Mouse (Mus musculus) intestine, embryonic 15.5 days (tissue): ENCODE results near the gene Kat7. TPM values are rescaled to one million over a fixed set of nuclear protein-coding genes. Genes with fewer than 3 reads are reported as not detected.

Experiments
- ATAC-seq: fragments of 200-750 bp; cut with Nextera tagmentation; 2 replicates; pipeline ENCODE4 v1.8.0; 2017; ENCODE audit warnings: moderate TSS enrichment, moderate library complexity
- H3K27ac ChIP-seq: fragments of 300-500 bp; sonication (generic); 2 replicates; pipeline ENCODE4 v1.5.1; 2015; ENCODE audit warnings: mild to moderate bottlenecking, inconsistent platforms
- H3K27me3 ChIP-seq: fragments of 300-500 bp; sonication (generic); replicated peaks from 2 replicates; pipeline ENCODE4 v1.6.1; 2015; ENCODE audit warnings: inconsistent platforms
- H3K36me3 ChIP-seq: fragments of 300-500 bp; sonication (generic); 2 replicates; pipeline ENCODE4 v1.6.1; 2015; ENCODE audit warnings: inconsistent platforms
- H3K4me1 ChIP-seq: fragments of 300-500 bp; sonication (generic); replicated peaks from 2 replicates; pipeline ENCODE4 v1.6.1; 2015; ENCODE audit warnings: inconsistent platforms
- H3K4me2 ChIP-seq: fragments of 300-500 bp; sonication (generic); replicated peaks from 2 replicates; pipeline ENCODE4 v1.6.1; 2015; ENCODE audit warnings: mild to moderate bottlenecking, inconsistent platforms
- H3K4me3 ChIP-seq: fragments of 300-500 bp; sonication (generic); replicated peaks from 2 replicates; pipeline ENCODE4 v1.5.1; 2015; ENCODE audit warnings: inconsistent platforms
- H3K9ac ChIP-seq: fragments of 300-500 bp; sonication (generic); 2 replicates; pipeline ENCODE4 v1.6.1; 2015; ENCODE audit warnings: inconsistent platforms
- H3K9me3 ChIP-seq: fragments of 300-500 bp; sonication (generic); 2 replicates; pipeline ENCODE4 v1.6.1; 2016; ENCODE audit warnings: inconsistent platforms
- WGBS: fragments of 180-500 bp; shearing (Covaris S2); methylation state at CpG from one replicate; pipeline ENCODE4 v1.1.7; 2015; 5-methylcytosine and 5-hydroxymethylcytosine counted together
- polyA plus RNA-seq: library from polyadenylated mRNA; unstranded; fragments of >200 nt; fragmentation: Nextera tagmentation; extraction: Ambion mirVana; gene quantifications from 2 replicates; pipeline ENCODE4 v1.2.1, GENCODE M21; 2015

The Kat7 gene
- polyA plus RNA-seq, 1 experiment from 2014 or later: 68.7 TPM

- 52% methylated on average over 2 of the region's 2 CpGs for WGBS
- H3K4me1 ChIP-seq: peaks cover 15% of the 10 kb centered on the region
- H3K27me3 ChIP-seq: no peaks in the 10 kb centered on the region
- H3K27ac ChIP-seq: no peak overlapping the region
- H3K9me3 ChIP-seq: no peaks in the 10 kb centered on the region
- 0 out of 2 replicates have a peak, but pooled peaks cover 2% of the 10 kb centered on the region for H3K36me3 ChIP-seq
- no peak overlapping the region for H3K9ac ChIP-seq
- no peak overlapping the region for H3K4me2 ChIP-seq
- ATAC-seq: no peak
- no peak overlapping the region for H3K4me3 ChIP-seq
Observed at GRCm38 (mm10) chr11:95344181-95344580, 34.1 kb upstream of the Kat7 start.

- ATAC-seq: no peak
- H3K36me3 ChIP-seq: no peaks in the 10 kb centered on the region
- H3K4me1 ChIP-seq: peaks cover 19% of the 10 kb centered on the region
Observed at GRCm38 (mm10) chr11:95343180-95343579, 33.1 kb upstream of the Kat7 start.

GRCm38 (mm10) chr11:95340664-95341063, 30.6 kb upstream of the Kat7 start:
- Histone ChIP-seq H3K9ac (no peak overlapping the region), H3K27me3 (no peaks in the 10 kb centered on the region), H3K4me3 (no peak overlapping the region), H3K27ac (no peak overlapping the region), H3K36me3 (no peaks in the 10 kb centered on the region), H3K4me1 (peaks cover 26% of the 10 kb centered on the region), H3K9me3 (no peaks in the 10 kb centered on the region), H3K4me2 (no peak overlapping the region)
- 66% methylated on average over 5 of the region's 5 CpGs for WGBS
- ATAC-seq: no peak

More at GRCm38 (mm10) chr11:95343180-95343579, 33.1 kb upstream of the Kat7 start:
- no peak overlapping the region for H3K4me2 ChIP-seq
- H3K9ac ChIP-seq: no peak overlapping the region
- H3K9me3 ChIP-seq: no peaks in the 10 kb centered on the region
- H3K27ac ChIP-seq: no peak overlapping the region
- WGBS: 68% methylated on average over 4 of the region's 4 CpGs
- H3K27me3 ChIP-seq: no peaks in the 10 kb centered on the region
- no peak overlapping the region for H3K4me3 ChIP-seq

- Histone ChIP-seq H3K9me3 (no peaks in the 10 kb centered on the region), H3K4me1 (peaks cover 25% of the 10 kb centered on the region), H3K27me3 (no peaks in the 10 kb centered on the region), H3K36me3 (no peaks in the 10 kb centered on the region), H3K9ac (no peak overlapping the region), H3K27ac (no peak overlapping the region), H3K4me3 (no peak overlapping the region), H3K4me2 (no peak overlapping the region)
- no peak for ATAC-seq
- WGBS: 78% methylated on average over 1 of the region's 1 CpGs
Observed at GRCm38 (mm10) chr11:95340259-95340658, 30.2 kb upstream of the Kat7 start.

- peak overlapping the region; percentile 40 for H3K4me2 ChIP-seq
- no peak for ATAC-seq
- H3K9ac ChIP-seq: peak overlapping the region; percentile 11; the same call in 1 of the 2 replicates
- H3K36me3 ChIP-seq: no peaks in the 10 kb centered on the region
- H3K4me3 ChIP-seq: no peak overlapping the region
- H3K9me3 ChIP-seq: no peaks in the 10 kb centered on the region
- 17% methylated on average over 14 of the region's 14 CpGs for WGBS
- H3K4me1 ChIP-seq: peaks cover 23% of the 10 kb centered on the region
- no peak overlapping the region for H3K27ac ChIP-seq
- H3K27me3 ChIP-seq: no peaks in the 10 kb centered on the region
Observed at GRCm38 (mm10) chr11:95339471-95340021, 29.5 kb upstream of the Kat7 start.

GRCm38 (mm10) chr11:95337846-95338342, 27.8 kb upstream of the Kat7 start:
- H3K27ac ChIP-seq: no peak overlapping the region
- peaks cover 19% of the 10 kb centered on the region for H3K4me1 ChIP-seq
- H3K9ac ChIP-seq: peak overlapping the region; percentile 82
- H3K36me3 ChIP-seq: no peaks in the 10 kb centered on the region
- no peaks in the 10 kb centered on the region for H3K27me3 ChIP-seq
- ATAC-seq: no peak
- peak overlapping the region; percentile 99 for H3K4me3 ChIP-seq
- peak overlapping the region; percentile 85 for H3K4me2 ChIP-seq
- 15% methylated on average over 9 of the region's 9 CpGs for WGBS
- no peaks in the 10 kb centered on the region for H3K9me3 ChIP-seq

GRCm38 (mm10) chr11:95337129-95337813, 27.2 kb upstream of the Kat7 start:
- Histone ChIP-seq H3K4me1 (peaks cover 19% of the 10 kb centered on the region), H3K36me3 (no peaks in the 10 kb centered on the region), H3K4me3 (peak overlapping the region; percentile 99), H3K4me2 (peak overlapping the region; percentile 85), H3K9me3 (no peaks in the 10 kb centered on the region), H3K9ac (peak overlapping the region; percentile 82), H3K27ac (peak overlapping the region; percentile 66), H3K27me3 (no peaks in the 10 kb centered on the region)
- under 1% methylated on average over 49 of the region's 50 CpGs for WGBS
- peak; percentile 76 for ATAC-seq

- peaks cover 19% of the 10 kb centered on the region for H3K4me1 ChIP-seq
- H3K9me3 ChIP-seq: no peaks in the 10 kb centered on the region
- under 1% methylated on average over 27 of the region's 27 CpGs for WGBS
- peak within 1 kb of the TSS; percentile 85 for H3K4me2 ChIP-seq
- ATAC-seq: peak; percentile 98
- peak within 1 kb of the TSS; percentile 66 for H3K27ac ChIP-seq
- no peaks in the 10 kb centered on the region for H3K36me3 ChIP-seq
- H3K4me3 ChIP-seq: peak within 1 kb of the TSS; percentile 99
- H3K27me3 ChIP-seq: no peaks in the 10 kb centered on the region
- H3K9ac ChIP-seq: peak within 1 kb of the TSS; percentile 82
Observed at GRCm38 (mm10) chr11:95336568-95337128, 26.6 kb upstream of the Kat7 start, which contains the start of gene Fam117a. TSS of gene Fam117a (plus strand) at chr11:95337018.

GRCm38 (mm10) chr11:95334448-95335060, 24.5 kb upstream of the Kat7 start:
- no peaks in the 10 kb centered on the region for H3K36me3 ChIP-seq
- no peak overlapping the region for H3K27ac ChIP-seq
- WGBS: 62% methylated on average over 5 of the region's 5 CpGs
- H3K9ac ChIP-seq: no peak overlapping the region
- ATAC-seq: no peak
- no peak overlapping the region for H3K4me2 ChIP-seq
- peaks cover 14% of the 10 kb centered on the region for H3K4me1 ChIP-seq
- no peaks in the 10 kb centered on the region for H3K9me3 ChIP-seq
- no peaks in the 10 kb centered on the region for H3K27me3 ChIP-seq
- H3K4me3 ChIP-seq: no peak overlapping the region

GRCm38 (mm10) chr11:95333805-95334204, 23.8 kb upstream of the Kat7 start:
- WGBS: 86% methylated on average over 9 of the region's 9 CpGs
- Histone ChIP-seq H3K4me3 (no peak overlapping the region), H3K4me1 (peaks cover 8% of the 10 kb centered on the region), H3K27ac (no peak overlapping the region), H3K36me3 (no peaks in the 10 kb centered on the region), H3K9me3 (no peaks in the 10 kb centered on the region), H3K27me3 (no peaks in the 10 kb centered on the region), H3K9ac (no peak overlapping the region), H3K4me2 (no peak overlapping the region)
- ATAC-seq: no peak

GRCm38 (mm10) chr11:95333209-95333608, 23.2 kb upstream of the Kat7 start:
- no peaks in the 10 kb centered on the region for H3K9me3 ChIP-seq
- ATAC-seq: no peak
- no peak overlapping the region for H3K27ac ChIP-seq
- H3K4me3 ChIP-seq: no peak overlapping the region
- H3K4me1 ChIP-seq: peaks cover 7% of the 10 kb centered on the region
- no peaks in the 10 kb centered on the region for H3K27me3 ChIP-seq
- H3K36me3 ChIP-seq: no peaks in the 10 kb centered on the region
- H3K4me2 ChIP-seq: no peak overlapping the region
- no peak overlapping the region for H3K9ac ChIP-seq
- 48% methylated on average over 4 of the region's 4 CpGs for WGBS

GRCm38 (mm10) chr11:95330662-95331061, 20.6 kb upstream of the Kat7 start:
- Histone ChIP-seq H3K9ac (no peak overlapping the region), H3K4me2 (no peak overlapping the region), H3K27ac (no peak overlapping the region), H3K36me3 (no peaks in the 10 kb centered on the region), H3K9me3 (no peaks in the 10 kb centered on the region), H3K4me3 (no peak overlapping the region), H3K27me3 (no peaks in the 10 kb centered on the region), H3K4me1 (no peaks in the 10 kb centered on the region)
- ATAC-seq: no peak
- 42% methylated on average over 1 of the region's 1 CpGs for WGBS
